Mouse (Mus musculus): ENCODE measurements around the gene Ccdc69.

DNA sequence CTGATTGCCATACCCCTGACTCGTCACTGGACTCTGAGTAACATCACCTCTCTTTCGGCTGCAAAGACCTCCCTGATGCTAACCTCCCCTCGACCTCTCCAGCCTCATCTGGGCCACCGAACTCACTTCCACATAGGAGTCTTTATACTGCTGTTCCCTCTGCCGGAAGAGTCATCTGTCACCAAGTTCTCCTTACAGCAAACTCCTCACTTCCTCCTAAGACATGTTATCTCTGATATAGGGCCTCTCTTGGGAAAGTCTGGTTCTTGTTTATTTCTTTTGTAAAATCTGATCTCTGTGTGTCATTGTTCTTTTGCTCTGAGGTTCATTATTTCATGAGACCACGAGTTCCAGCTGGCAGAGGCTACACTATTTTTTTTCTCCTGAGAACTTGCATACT is 69.7 kb downstream of the Ccdc69 start:
- TF ChIP-seq CTCF (IDR thresholded peaks at IDR 0.05; ENCODE audit: borderline replicate concordance, insufficient read depth, low read length) (no peak), POLR2A (IDR thresholded peaks at IDR 0.05; ENCODE audit: low read depth, low read length) (no peak)

All from embryonic fibroblast, embryonic 13.5 days (primary cell).